Mouse (Mus musculus) kidney, embryonic 15.5 days (tissue): ENCODE data around the gene Moxd1. TPM values are rescaled to one million over a fixed set of nuclear protein-coding genes. Genes with fewer than 3 reads are reported as not detected.

ENCODE experiments used
- ATAC-seq: fragments of 200-750 bp; cut with Nextera tagmentation; replicated peaks from 2 replicates; pipeline ENCODE4 v1.8.0; 2017; ENCODE audit warnings: moderate TSS enrichment; ENCODE audit not compliant: low FRiP score
- H3K27ac ChIP-seq: fragments of 300-500 bp; sonication (generic); 2 replicates; pipeline ENCODE4 v1.5.1; 2015; ENCODE audit warnings: mild to moderate bottlenecking, inconsistent platforms
- H3K27me3 ChIP-seq: fragments of 300-500 bp; sonication (generic); 2 replicates; pipeline ENCODE4 v1.6.1; 2015; ENCODE audit warnings: inconsistent platforms
- H3K36me3 ChIP-seq: fragments of 300-500 bp; sonication (generic); 2 replicates; pipeline ENCODE4 v1.6.1; 2015; ENCODE audit warnings: inconsistent platforms
- H3K4me1 ChIP-seq: fragments of 300-500 bp; sonication (generic); 2 replicates; pipeline ENCODE4 v1.6.1; 2015; ENCODE audit warnings: inconsistent platforms
- H3K4me2 ChIP-seq: fragments of 300-500 bp; sonication (generic); 2 replicates; pipeline ENCODE4 v1.6.1; 2015; ENCODE audit warnings: moderate library complexity, mild to moderate bottlenecking, inconsistent platforms
- H3K4me3 ChIP-seq: fragments of 300-500 bp; sonication (generic); replicated peaks from 2 replicates; pipeline ENCODE4 v1.5.1; 2015; ENCODE audit warnings: mild to moderate bottlenecking, inconsistent platforms
- H3K9ac ChIP-seq: fragments of 300-500 bp; sonication (generic); 2 replicates; pipeline ENCODE4 v1.6.1; 2015; ENCODE audit warnings: mild to moderate bottlenecking, inconsistent platforms
- H3K9me3 ChIP-seq: fragments of 300-500 bp; sonication (generic); replicated peaks from 2 replicates; pipeline ENCODE4 v1.6.1; 2016; ENCODE audit warnings: inconsistent platforms
- WGBS: fragments of 180-500 bp; shearing (Covaris S2); methylation state at CpG from one replicate; pipeline ENCODE4 v1.1.7; 2015; ENCODE audit warnings: mixed read lengths; 5-methylcytosine and 5-hydroxymethylcytosine counted together
- polyA plus RNA-seq: library from polyadenylated mRNA; unstranded; fragments of >200 nt; fragmentation: Nextera tagmentation; extraction: Ambion mirVana; gene quantifications from 2 replicates; pipeline ENCODE4 v1.2.1, GENCODE M21; 2015

The Moxd1 gene
- polyA plus RNA-seq, 1 experiment from 2014 or later = 26.1 TPM

DNA sequence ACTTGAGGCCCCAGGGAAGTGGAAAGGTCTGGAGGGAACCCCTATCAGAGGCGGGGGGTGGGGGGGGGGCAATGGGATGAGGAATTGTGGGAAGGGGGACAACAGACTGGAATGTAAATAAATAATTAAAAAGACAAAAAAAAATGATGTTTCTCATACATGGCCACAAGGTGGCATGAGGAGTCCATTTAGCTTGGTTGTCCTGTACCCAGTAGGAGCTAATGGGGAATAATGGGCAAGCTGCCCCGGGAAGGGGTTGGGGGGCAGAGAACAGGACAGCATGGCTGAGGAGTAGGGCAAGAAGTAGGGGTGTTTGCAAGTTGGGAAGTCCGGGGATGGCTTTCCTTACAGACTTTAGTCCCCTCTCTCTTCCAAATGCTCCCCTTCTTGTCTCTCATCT, 109.5 kb downstream of the Moxd1 start:
- H3K27me3 ChIP-seq = no peaks in the 10 kb centered on the region
- no peak for ATAC-seq
- H3K27ac ChIP-seq = no peak overlapping the region
- no peaks in the 10 kb centered on the region for H3K36me3 ChIP-seq
- no peak overlapping the region for H3K4me3 ChIP-seq
- H3K4me1 ChIP-seq = no peaks in the 10 kb centered on the region
- 65% methylated on average over 3 of the region's 3 CpGs for WGBS
- H3K9ac ChIP-seq = no peak overlapping the region
- no peaks in the 10 kb centered on the region for H3K9me3 ChIP-seq
- H3K4me2 ChIP-seq = no peak overlapping the region

DNA sequence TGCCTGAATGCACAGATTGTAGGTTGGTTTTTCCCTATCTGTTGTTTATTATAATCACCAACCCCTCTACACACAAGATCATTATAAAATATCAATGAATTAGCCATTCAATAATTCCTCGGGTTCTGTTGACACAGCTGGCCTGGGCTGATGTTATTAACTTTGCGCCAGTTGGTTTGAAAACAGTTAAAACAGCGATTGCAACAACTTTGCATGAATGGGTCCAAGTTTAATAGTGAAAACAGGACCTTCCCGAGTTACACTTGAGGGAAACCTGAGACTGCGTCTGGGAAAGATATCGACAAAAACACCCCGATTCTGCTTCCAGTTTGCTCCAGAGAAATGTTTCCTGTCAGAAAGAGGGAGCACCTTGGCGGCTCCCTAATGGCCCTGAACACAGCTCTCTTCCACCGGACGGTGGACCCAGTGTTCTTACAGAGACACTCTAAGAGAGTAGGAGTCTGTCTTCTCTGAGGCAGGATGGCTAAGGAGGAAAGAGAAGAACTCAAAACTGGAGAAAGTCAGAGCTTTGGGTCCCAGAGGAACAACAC, 116.4 kb downstream of the Moxd1 start:
- H3K27me3 ChIP-seq = no peaks in the 10 kb centered on the region
- no peaks in the 10 kb centered on the region for H3K4me1 ChIP-seq
- H3K4me3 ChIP-seq = no peak overlapping the region
- no peak overlapping the region for H3K27ac ChIP-seq
- no peaks in the 10 kb centered on the region for H3K9me3 ChIP-seq
- 51% methylated on average over 10 of the region's 10 CpGs for whole genome bisulfite sequencing
- no peak for ATAC-seq
- H3K4me2 ChIP-seq = no peak overlapping the region
- H3K9ac ChIP-seq = no peak overlapping the region
- H3K36me3 ChIP-seq = no peaks in the 10 kb centered on the region

DNA sequence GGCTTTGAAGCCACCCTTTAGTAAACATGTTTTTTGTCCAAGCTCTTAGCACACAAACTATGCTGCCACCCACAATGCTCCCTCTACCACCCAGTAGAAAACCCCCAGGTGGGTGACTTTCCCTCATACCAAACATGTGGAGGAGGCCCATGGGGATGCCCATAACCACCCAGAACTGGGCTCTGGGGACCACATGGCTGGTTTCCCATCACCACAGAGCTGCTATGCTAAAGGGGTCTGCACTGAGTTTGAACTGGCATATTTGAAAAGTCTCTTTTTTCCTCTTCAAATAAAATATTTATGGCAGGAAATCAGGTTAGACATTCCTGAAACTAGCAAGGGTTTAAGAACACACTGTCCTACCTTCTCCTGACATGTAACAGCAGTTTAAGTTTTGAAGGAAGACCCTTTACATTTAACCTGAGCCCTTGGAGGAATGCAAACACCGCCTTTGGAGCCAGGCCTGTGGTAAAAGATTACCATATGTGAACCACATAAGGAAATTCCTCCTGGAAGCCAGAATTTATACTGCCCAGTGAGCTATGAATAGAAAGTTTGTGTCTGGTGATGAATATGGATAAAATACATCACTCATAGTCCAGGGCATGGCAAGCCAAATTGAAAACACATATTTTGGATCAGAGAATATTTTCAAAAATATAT, 117.4 kb downstream of the Moxd1 start:
- Histone ChIP-seq H3K27me3 (no peaks in the 10 kb centered on the region), H3K4me3 (no peak overlapping the region), H3K9me3 (no peaks in the 10 kb centered on the region), H3K36me3 (no peaks in the 10 kb centered on the region), H3K9ac (no peak overlapping the region), H3K4me1 (no peaks in the 10 kb centered on the region), H3K27ac (no peak overlapping the region), H3K4me2 (no peak overlapping the region)
- 60% methylated on average over 1 of the region's 1 CpGs for WGBS
- ATAC-seq = no peak

DNA sequence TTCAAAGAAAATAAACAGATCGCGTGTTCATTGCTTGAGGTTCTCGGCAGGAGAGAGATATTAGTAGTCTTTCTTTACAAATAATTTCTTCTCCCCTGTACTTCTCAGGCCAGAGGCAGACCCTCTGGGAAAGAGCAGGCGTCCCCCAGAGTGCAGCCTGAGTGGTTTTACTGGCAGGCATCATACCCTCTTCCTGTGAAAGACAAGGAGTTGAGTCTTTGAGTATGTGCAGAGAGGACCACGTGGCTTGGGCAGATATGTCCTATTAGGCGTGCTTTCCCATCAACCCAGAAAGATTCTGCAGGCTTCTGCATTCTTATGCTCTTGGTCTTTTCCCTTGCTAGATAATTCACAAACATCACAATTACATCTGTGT, 117.9 kb downstream of the Moxd1 start:
- 86% methylated on average over 6 of the region's 6 CpGs for WGBS
- Histone ChIP-seq H3K36me3 (no peaks in the 10 kb centered on the region), H3K27me3 (no peaks in the 10 kb centered on the region), H3K4me2 (no peak overlapping the region), H3K4me1 (no peaks in the 10 kb centered on the region), H3K4me3 (no peak overlapping the region), H3K9me3 (no peaks in the 10 kb centered on the region), H3K9ac (no peak overlapping the region), H3K27ac (no peak overlapping the region)
- ATAC-seq = no peak

DNA sequence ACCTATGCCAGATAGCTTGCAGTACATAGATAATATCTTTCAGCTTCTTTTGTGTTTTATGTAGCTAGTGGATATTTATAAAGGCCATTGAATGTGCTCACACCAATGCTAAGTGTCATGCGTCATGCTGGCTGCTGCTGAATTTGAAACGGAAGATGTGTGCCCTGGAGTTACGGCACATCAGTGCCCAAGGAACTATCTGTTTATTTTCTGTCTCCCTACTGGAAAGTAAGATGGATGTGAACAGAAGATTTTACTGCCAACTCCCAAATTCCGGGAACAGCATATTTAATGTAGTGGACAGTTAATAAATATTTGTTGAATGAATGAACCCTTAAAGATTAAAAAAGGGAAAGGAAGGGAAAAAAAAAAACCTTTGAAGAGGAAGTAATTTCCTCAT, 119.8 kb downstream of the Moxd1 start:
- Histone ChIP-seq H3K4me3 (no peak overlapping the region), H3K9me3 (no peaks in the 10 kb centered on the region), H3K4me1 (no peaks in the 10 kb centered on the region), H3K9ac (no peak overlapping the region), H3K4me2 (no peak overlapping the region), H3K27me3 (no peaks in the 10 kb centered on the region), H3K36me3 (no peaks in the 10 kb centered on the region), H3K27ac (no peak overlapping the region)
- no peak for ATAC-seq
- 39% methylated on average over 4 of the region's 4 CpGs for WGBS

Other genes with a start within 250 kb of the Moxd1 start
- gene Taar6, start 237.9 kb upstream of the Moxd1 start, polyA plus RNA-seq = not detected in 2 replicates
- gene Taar7a, start 230.0 kb upstream of the Moxd1 start, polyA plus RNA-seq = not detected in 2 replicates
- not detected in 2 replicates for gene Taar7b, start 223.6 kb upstream of the Moxd1 start, polyA plus RNA-seq
- gene Taar7d, start 196.3 kb upstream of the Moxd1 start, polyA plus RNA-seq = not detected in 2 replicates
- not detected in 2 replicates for gene Taar7e, start 185.9 kb upstream of the Moxd1 start, polyA plus RNA-seq
- not detected in 2 replicates for gene Taar7f, start 174.0 kb upstream of the Moxd1 start, polyA plus RNA-seq
- gene Taar8a, start 147.0 kb upstream of the Moxd1 start, polyA plus RNA-seq = not detected in 2 replicates
- not detected in 2 replicates for gene Taar8b, start 131.2 kb upstream of the Moxd1 start, polyA plus RNA-seq
- gene Taar8c, start 121.6 kb upstream of the Moxd1 start, polyA plus RNA-seq = not detected in 2 replicates
- gene Taar9, start 114.0 kb upstream of the Moxd1 start, polyA plus RNA-seq = not detected in 2 replicates
- 108 and 115 TPM in 2 replicates for gene Stx7, start 74.2 kb upstream of the Moxd1 start, polyA plus RNA-seq